Mouse (Mus musculus): ENCODE results near the gene Insm1. TPM values are rescaled to one million over a fixed set of nuclear protein-coding genes. Genes with fewer than 3 reads are reported as not detected.

Insm1 gene
- polyA plus RNA-seq, 1 experiment: not detected

GRCm38 (mm10) chr2:146219791-146220190, 1.9 kb upstream of the Insm1 start:
- Histone ChIP-seq H3K4me3 (ENCODE audit: insufficient read depth, low read depth, low read length) (no peak overlapping the region), H3K4me1 (ENCODE audit: control insufficient read depth, insufficient read depth, insufficient read length, low read length) (no peaks in the 10 kb centered on the region), H3K27ac (replicated peaks; ENCODE audit: low read depth, low read length) (no peak overlapping the region)

GRCm38 (mm10) chr2:146220591-146221075, 1.1 kb upstream of the Insm1 start:
- Histone ChIP-seq H3K4me1 (ENCODE audit: control insufficient read depth, insufficient read depth, insufficient read length, low read length) (no peaks in the 10 kb centered on the region), H3K4me3 (ENCODE audit: insufficient read depth, low read depth, low read length) (peak overlapping the region; percentile 47)

GRCm38 (mm10) chr2:146221929-146222278, 183 bp downstream of the Insm1 start:
- no peaks in the 10 kb centered on the region for H3K4me1 ChIP-seq (ENCODE audit: control insufficient read depth, insufficient read depth, insufficient read length, low read length)
- peak overlapping the region; percentile 55 for H3K4me3 ChIP-seq (ENCODE audit: insufficient read depth, low read depth, low read length)

More at GRCm38 (mm10) chr2:146220591-146221075, 1.1 kb upstream of the Insm1 start:
- H3K27ac ChIP-seq (replicated peaks; ENCODE audit: low read depth, low read length): no peak overlapping the region

GRCm38 (mm10) chr2:146222279-146223175, 806 bp downstream of the Insm1 start:
- Histone ChIP-seq H3K27ac (replicated peaks; ENCODE audit: low read depth, low read length) (no peak overlapping the region), H3K4me3 (ENCODE audit: insufficient read depth, low read depth, low read length) (peak overlapping the region; percentile 55)

More at GRCm38 (mm10) chr2:146221929-146222278, 183 bp downstream of the Insm1 start:
- H3K27ac ChIP-seq (replicated peaks; ENCODE audit: low read depth, low read length): no peak overlapping the region

GRCm38 (mm10) chr2:146223176-146223905, 1.6 kb downstream of the Insm1 start:
- no peaks in the 10 kb centered on the region for H3K4me1 ChIP-seq (ENCODE audit: control insufficient read depth, insufficient read depth, insufficient read length, low read length)
- peak overlapping the region; percentile 25; the same call in 1 of the 2 replicates for H3K4me3 ChIP-seq (ENCODE audit: insufficient read depth, low read depth, low read length)
- no peak overlapping the region for H3K27ac ChIP-seq (replicated peaks; ENCODE audit: low read depth, low read length)

More at GRCm38 (mm10) chr2:146222279-146223175, 806 bp downstream of the Insm1 start:
- no peaks in the 10 kb centered on the region for H3K4me1 ChIP-seq (ENCODE audit: control insufficient read depth, insufficient read depth, insufficient read length, low read length)

- Histone ChIP-seq H3K27ac (replicated peaks; ENCODE audit: low read depth, low read length) (no peak overlapping the region), H3K4me3 (ENCODE audit: insufficient read depth, low read depth, low read length) (no peak overlapping the region), H3K4me1 (ENCODE audit: control insufficient read depth, insufficient read depth, insufficient read length, low read length) (no peaks in the 10 kb centered on the region)
These were observed 2.4 kb downstream of the Insm1 start for GRCm38 (mm10) chr2:146224141-146224540.

GRCm38 (mm10) chr2:146225818-146226217, 4.1 kb downstream of the Insm1 start:
- no peak overlapping the region for H3K4me3 ChIP-seq (ENCODE audit: insufficient read depth, low read depth, low read length)
- no peak overlapping the region for H3K27ac ChIP-seq (replicated peaks; ENCODE audit: low read depth, low read length)
- no peaks in the 10 kb centered on the region for H3K4me1 ChIP-seq (ENCODE audit: control insufficient read depth, insufficient read depth, insufficient read length, low read length)

- Histone ChIP-seq H3K27ac (replicated peaks; ENCODE audit: low read depth, low read length) (no peak overlapping the region), H3K4me1 (ENCODE audit: control insufficient read depth, insufficient read depth, insufficient read length, low read length) (no peaks in the 10 kb centered on the region), H3K4me3 (ENCODE audit: insufficient read depth, low read depth, low read length) (no peak overlapping the region)
These were observed 4.8 kb downstream of the Insm1 start for GRCm38 (mm10) chr2:146226484-146226883.

- no peak overlapping the region for H3K27ac ChIP-seq (replicated peaks; ENCODE audit: low read depth, low read length)
- H3K4me3 ChIP-seq (ENCODE audit: insufficient read depth, low read depth, low read length): no peak overlapping the region
- H3K4me1 ChIP-seq (ENCODE audit: control insufficient read depth, insufficient read depth, insufficient read length, low read length): no peaks in the 10 kb centered on the region
These were observed 5.9 kb downstream of the Insm1 start for GRCm38 (mm10) chr2:146227646-146228045.

GRCm38 (mm10) chr2:146228435-146228834, 6.7 kb downstream of the Insm1 start:
- Histone ChIP-seq H3K4me1 (ENCODE audit: control insufficient read depth, insufficient read depth, insufficient read length, low read length) (no peaks in the 10 kb centered on the region), H3K4me3 (ENCODE audit: insufficient read depth, low read depth, low read length) (no peak overlapping the region), H3K27ac (replicated peaks; ENCODE audit: low read depth, low read length) (no peak overlapping the region)

GRCm38 (mm10) chr2:146231485-146231884, 9.8 kb downstream of the Insm1 start:
- Histone ChIP-seq H3K4me1 (ENCODE audit: control insufficient read depth, insufficient read depth, insufficient read length, low read length) (no peaks in the 10 kb centered on the region), H3K4me3 (ENCODE audit: insufficient read depth, low read depth, low read length) (no peak overlapping the region), H3K27ac (replicated peaks; ENCODE audit: low read depth, low read length) (no peak overlapping the region)

- Histone ChIP-seq H3K4me3 (ENCODE audit: insufficient read depth, low read depth, low read length) (no peak overlapping the region), H3K27ac (replicated peaks; ENCODE audit: low read depth, low read length) (no peak overlapping the region), H3K4me1 (ENCODE audit: control insufficient read depth, insufficient read depth, insufficient read length, low read length) (no peaks in the 10 kb centered on the region)
These were observed 17.6 kb downstream of the Insm1 start for GRCm38 (mm10) chr2:146239196-146239747.

GRCm38 (mm10) chr2:146244049-146244448, 22.3 kb downstream of the Insm1 start:
- H3K4me1 ChIP-seq (ENCODE audit: control insufficient read depth, insufficient read depth, insufficient read length, low read length): no peaks in the 10 kb centered on the region; the same call in 1 of the 2 replicates

GRCm38 (mm10) chr2:146245401-146245800, 23.7 kb downstream of the Insm1 start:
- Histone ChIP-seq H3K4me1 (ENCODE audit: control insufficient read depth, insufficient read depth, insufficient read length, low read length) (no peaks in the 10 kb centered on the region; the same call in 1 of the 2 replicates), H3K27ac (replicated peaks; ENCODE audit: low read depth, low read length) (no peak overlapping the region), H3K4me3 (ENCODE audit: insufficient read depth, low read depth, low read length) (no peak overlapping the region)

More at GRCm38 (mm10) chr2:146244049-146244448, 22.3 kb downstream of the Insm1 start:
- Histone ChIP-seq H3K27ac (replicated peaks; ENCODE audit: low read depth, low read length) (no peak overlapping the region), H3K4me3 (ENCODE audit: insufficient read depth, low read depth, low read length) (no peak overlapping the region)
